Mouse (Mus musculus): ENCODE data around the gene Gm3238.
"Not testable (repeated sequence)": the region's sequence is repeated elsewhere in the genome, so short reads cannot be mapped to it uniquely, and the experiment has no call there.

Gene Gm3238

GRCm38 (mm10) chr10:77771225-77771624 lies at the start of gene Gm3238:
Gene Gm3238 (minus strand): TSS chr10:77771325.
- DNase-seq (ENCODE audit: low read depth in 1 of 2, low spot score in 2 of 2), result not testable (repeated sequence)

GRCm38 (mm10) chr10:77819203-77819602 lies 48.1 kb upstream of the Gm3238 start:
- DNase-seq (ENCODE audit: low read depth in 1 of 2, low spot score in 2 of 2), result no peak

GRCm38 (mm10) chr10:77818523-77818922 lies 47.4 kb upstream of the Gm3238 start:
- no peak for DNase-seq (ENCODE audit: low read depth in 1 of 2, low spot score in 2 of 2)

GRCm38 (mm10) chr10:77815514-77815913 lies 44.4 kb upstream of the Gm3238 start:
- DNase-seq (ENCODE audit: low read depth in 1 of 2, low spot score in 2 of 2), result no peak

- DNase-seq (ENCODE audit: low read depth in 1 of 2, low spot score in 2 of 2), result no peak
Measured at GRCm38 (mm10) chr10:77814382-77814781, 43.3 kb upstream of the Gm3238 start, which contains the start of gene Gm2696. Gene Gm2696 (plus strand): TSS chr10:77814682.

- DNase-seq (ENCODE audit: low read depth in 1 of 2, low spot score in 2 of 2), result no peak
Measured at GRCm38 (mm10) chr10:77811743-77812142, 40.6 kb upstream of the Gm3238 start, which contains the start of gene Gm9507. Gene Gm9507 (minus strand): TSS chr10:77811843.

GRCm38 (mm10) chr10:77804095-77804494 lies 33.0 kb upstream of the Gm3238 start:
- no peak for DNase-seq (ENCODE audit: low read depth in 1 of 2, low spot score in 2 of 2)

- DNase-seq (ENCODE audit: low read depth in 1 of 2, low spot score in 2 of 2), result no peak
Measured at GRCm38 (mm10) chr10:77798921-77799508, 27.9 kb upstream of the Gm3238 start, which contains the start of gene Gm19668. Gene Gm19668 (minus strand): TSS chr10:77799133.

GRCm38 (mm10) chr10:77798164-77798920 lies 27.2 kb upstream of the Gm3238 start:
- not testable (repeated sequence) for DNase-seq (ENCODE audit: low read depth in 1 of 2, low spot score in 2 of 2)

- no peak for DNase-seq (ENCODE audit: low read depth in 1 of 2, low spot score in 2 of 2)
Measured at GRCm38 (mm10) chr10:77797677-77798076, 26.6 kb upstream of the Gm3238 start.

GRCm38 (mm10) chr10:77794976-77795375 lies 23.9 kb upstream of the Gm3238 start, which contains the start of gene Gm9639:
Gene Gm9639 (minus strand): TSS chr10:77795076.
- no peak for DNase-seq (ENCODE audit: low read depth in 1 of 2, low spot score in 2 of 2)

- no peak for DNase-seq (ENCODE audit: low read depth in 1 of 2, low spot score in 2 of 2)
Measured at GRCm38 (mm10) chr10:77788621-77789020, 17.5 kb upstream of the Gm3238 start.

- DNase-seq (ENCODE audit: low read depth in 1 of 2, low spot score in 2 of 2), result not testable (repeated sequence)
Measured at GRCm38 (mm10) chr10:77787876-77788275, 16.8 kb upstream of the Gm3238 start, which contains the start of gene Gm7137. Gene Gm7137 (minus strand): TSS chr10:77788200.

- not testable (repeated sequence) for DNase-seq (ENCODE audit: low read depth in 1 of 2, low spot score in 2 of 2)
Measured at GRCm38 (mm10) chr10:77783396-77783795, 12.3 kb upstream of the Gm3238 start.

- not testable (repeated sequence) for DNase-seq (ENCODE audit: low read depth in 1 of 2, low spot score in 2 of 2)
Measured at GRCm38 (mm10) chr10:77782442-77782841, 11.3 kb upstream of the Gm3238 start, which contains the start of gene Gm3250. Gene Gm3250 (minus strand): TSS chr10:77782542.

- not testable (repeated sequence) for DNase-seq (ENCODE audit: low read depth in 1 of 2, low spot score in 2 of 2)
Measured at GRCm38 (mm10) chr10:77776844-77777243, 5.7 kb upstream of the Gm3238 start, which contains the start of gene Gm7138. Gene Gm7138 (minus strand): TSS chr10:77776944.

GRCm38 (mm10) chr10:77772142-77772541 lies 1.0 kb upstream of the Gm3238 start:
- DNase-seq (ENCODE audit: low read depth in 1 of 2, low spot score in 2 of 2), result not testable (repeated sequence)

GRCm38 (mm10) chr10:77769727-77770126 lies 1.4 kb downstream of the Gm3238 start:
- DNase-seq (ENCODE audit: low read depth in 1 of 2, low spot score in 2 of 2), result no peak

GRCm38 (mm10) chr10:77759582-77759981 lies 11.5 kb downstream of the Gm3238 start, which contains the start of gene Gm3233:
Gene Gm3233 (minus strand): TSS chr10:77759682.
- not testable (repeated sequence) for DNase-seq (ENCODE audit: low read depth in 1 of 2, low spot score in 2 of 2)

- DNase-seq (ENCODE audit: low read depth in 1 of 2, low spot score in 2 of 2), result no peak
Measured at GRCm38 (mm10) chr10:77753448-77753847, 17.7 kb downstream of the Gm3238 start.

GRCm38 (mm10) chr10:77752312-77752711 lies 18.8 kb downstream of the Gm3238 start:
- DNase-seq (ENCODE audit: low read depth in 1 of 2, low spot score in 2 of 2), result not testable (repeated sequence)

- not testable (repeated sequence) for DNase-seq (ENCODE audit: low read depth in 1 of 2, low spot score in 2 of 2)
Measured at GRCm38 (mm10) chr10:77751254-77751653, 19.9 kb downstream of the Gm3238 start, which contains the start of gene Gm9736. Gene Gm9736 (minus strand): TSS chr10:77751354.

Data from monocyte, adult 2 months (primary cell).